Mouse (Mus musculus) intestine, postnatal 0 days (tissue): ENCODE results near the gene Tspan14. TPM values are rescaled to one million over a fixed set of nuclear protein-coding genes. Genes with fewer than 3 reads are reported as not detected.

Source experiments
- ATAC-seq: fragments of 200-750 bp; cut with Nextera tagmentation; 2 replicates; pipeline ENCODE4 v1.8.0; 2017; ENCODE audit warnings: mild to moderate bottlenecking, moderate TSS enrichment, moderate library complexity
- H3K27ac ChIP-seq: fragments of 300-500 bp; sonication (generic); 2 replicates; pipeline ENCODE4 v1.5.1; 2014; ENCODE audit warnings: mild to moderate bottlenecking, low read depth, low read length, moderate library complexity
- H3K27me3 ChIP-seq: fragments of 300-500 bp; sonication (generic); replicated peaks from 2 replicates; pipeline ENCODE4 v1.6.1; 2014; ENCODE audit warnings: low read length, mixed read lengths; ENCODE audit not compliant: control insufficient read depth, insufficient read depth
- H3K36me3 ChIP-seq: fragments of 300-500 bp; sonication (generic); 2 replicates; pipeline ENCODE4 v1.6.1; 2014; ENCODE audit warnings: mild to moderate bottlenecking, moderate library complexity; ENCODE audit not compliant: control insufficient read depth, insufficient read depth
- H3K4me1 ChIP-seq: fragments of 300-500 bp; sonication (generic); replicated peaks from 2 replicates; pipeline ENCODE4 v1.6.1; 2014; ENCODE audit warnings: antibody characterized with exemption, low read length, mixed read lengths; ENCODE audit not compliant: control insufficient read depth, insufficient read depth
- H3K4me2 ChIP-seq: fragments of 300-500 bp; sonication (generic); replicated peaks from 2 replicates; pipeline ENCODE4 v1.6.1; 2014; ENCODE audit warnings: low read depth, mild to moderate bottlenecking, moderate library complexity
- H3K4me3 ChIP-seq: fragments of 300-500 bp; sonication (generic); 2 replicates; pipeline ENCODE4 v1.5.1; 2014; ENCODE audit warnings: low read depth, low read length
- H3K9ac ChIP-seq: fragments of 300-500 bp; sonication (generic); 2 replicates; pipeline ENCODE4 v1.6.1; 2014; ENCODE audit warnings: mild to moderate bottlenecking, low read depth, low read length
- H3K9me3 ChIP-seq: fragments of 300-500 bp; sonication (generic); 2 replicates; pipeline ENCODE4 v1.6.1; 2016; ENCODE audit warnings: mixed run types; ENCODE audit not compliant: control insufficient read depth
- CTCF ChIP-seq: sonication (generic); IDR thresholded peaks from 2 replicates; pipeline ENCODE4 v1.5.1; 2016; ENCODE audit warnings: low read depth, mild to moderate bottlenecking, control low read depth, antibody characterized with exemption, moderate library complexity
- WGBS: fragments of 180-500 bp; shearing (Covaris S2); extraction: QIAGEN DNeasy Blood & Tissue Kit; methylation state at CpG from one replicate; pipeline ENCODE4 v1.1.7; 2014; 5-methylcytosine and 5-hydroxymethylcytosine counted together
- polyA plus RNA-seq: library from polyadenylated mRNA; unstranded; fragments of >200 nt; fragmentation: Nextera tagmentation; extraction: Ambion mirVana; gene quantifications from 2 replicates; pipeline ENCODE4 v1.2.1, GENCODE M21; 2015

The Tspan14 gene
- polyA plus RNA-seq, 1 experiment from 2014 or later: 30.5 TPM

DNA sequence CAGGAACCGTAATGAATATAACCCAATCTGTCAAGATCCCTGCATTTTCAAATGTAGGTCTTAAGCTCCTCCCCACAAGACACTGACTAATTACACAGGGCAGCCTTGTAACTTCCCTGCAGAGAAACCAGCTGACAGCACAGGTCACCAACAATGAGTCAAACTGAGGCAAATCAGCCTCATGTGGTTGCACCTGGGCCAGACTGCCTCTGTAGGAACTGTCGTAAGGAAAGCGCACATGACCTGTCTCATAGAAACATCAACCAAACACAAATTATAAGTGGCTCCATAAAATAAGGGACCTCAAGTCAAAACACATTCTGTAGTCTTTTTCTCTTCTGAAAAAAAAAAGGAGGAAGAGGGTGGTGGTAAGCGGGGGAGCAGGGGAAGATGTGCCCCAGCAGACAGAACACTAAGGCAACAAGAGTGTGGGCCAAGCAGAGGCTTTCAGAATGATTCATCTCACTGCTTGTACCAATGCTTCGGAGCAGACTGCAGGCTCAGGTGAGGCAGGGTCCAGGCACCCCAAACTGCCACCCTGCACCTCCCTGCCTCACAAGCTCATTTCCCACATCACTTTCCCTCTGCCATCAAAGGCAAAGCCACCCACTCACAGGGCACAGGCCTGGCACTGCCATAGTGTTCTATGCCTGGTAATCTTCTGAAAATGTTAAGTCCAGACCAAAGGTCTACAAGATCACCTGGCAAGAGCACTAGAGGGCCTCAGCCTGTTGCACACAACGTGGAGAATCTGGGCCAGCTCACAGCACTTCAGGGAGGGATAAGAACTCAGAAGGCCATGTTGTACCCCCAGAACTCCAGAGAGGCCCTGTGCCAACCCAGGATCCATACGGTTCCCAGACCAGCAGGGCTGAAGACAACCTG lies 16.6 kb downstream of the Tspan14 start:
- no peak overlapping the region for H3K9ac ChIP-seq

DNA sequence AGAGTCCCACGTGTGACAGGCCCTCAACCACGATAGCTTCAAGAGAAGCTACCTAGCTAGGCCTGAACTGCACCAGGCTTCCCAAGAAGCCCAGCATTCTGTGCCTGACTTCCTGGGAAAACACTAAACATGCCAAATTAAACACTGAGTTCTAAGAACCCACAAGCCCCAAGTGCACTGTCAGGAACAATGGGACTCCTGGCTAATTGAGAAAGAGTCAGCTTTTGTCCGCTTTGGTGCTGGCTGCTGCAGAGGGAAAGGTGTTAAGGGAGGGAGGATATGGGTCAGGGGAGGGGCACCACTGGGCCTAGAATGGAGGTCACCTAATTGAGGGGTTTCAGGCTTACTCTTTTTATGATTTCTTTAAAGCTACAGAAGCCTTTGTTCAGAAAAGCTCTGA lies 17.6 kb downstream of the Tspan14 start:
- H3K4me2 ChIP-seq: no peak overlapping the region
- 64% methylated on average over 3 of the region's 3 CpGs for WGBS
- peaks cover 12% of the 10 kb centered on the region for H3K4me1 ChIP-seq
- H3K27me3 ChIP-seq: no peaks in the 10 kb centered on the region
- no peak for TF ChIP-seq CTCF
- H3K9me3 ChIP-seq: no peaks in the 10 kb centered on the region
- no peak overlapping the region for H3K27ac ChIP-seq
- H3K36me3 ChIP-seq: 0 out of 2 replicates have a peak, but pooled peaks cover 3% of the 10 kb centered on the region
- no peak for ATAC-seq
- no peak overlapping the region for H3K9ac ChIP-seq
- no peak overlapping the region for H3K4me3 ChIP-seq

More for the DNA sequence above, 16.6 kb downstream of the Tspan14 start:
- Histone ChIP-seq H3K27me3 (no peaks in the 10 kb centered on the region), H3K4me3 (no peak overlapping the region), H3K27ac (peak overlapping the region; percentile 73), H3K4me2 (no peak overlapping the region), H3K9me3 (no peaks in the 10 kb centered on the region), H3K4me1 (peaks cover 12% of the 10 kb centered on the region), H3K36me3 (0 out of 2 replicates have a peak, but pooled peaks cover 3% of the 10 kb centered on the region)
- 56% methylated on average over 7 of the region's 7 CpGs for WGBS
- peak; percentile 39 for TF ChIP-seq CTCF
- peak; percentile 44; the same call in 1 of the 2 replicates for ATAC-seq

DNA sequence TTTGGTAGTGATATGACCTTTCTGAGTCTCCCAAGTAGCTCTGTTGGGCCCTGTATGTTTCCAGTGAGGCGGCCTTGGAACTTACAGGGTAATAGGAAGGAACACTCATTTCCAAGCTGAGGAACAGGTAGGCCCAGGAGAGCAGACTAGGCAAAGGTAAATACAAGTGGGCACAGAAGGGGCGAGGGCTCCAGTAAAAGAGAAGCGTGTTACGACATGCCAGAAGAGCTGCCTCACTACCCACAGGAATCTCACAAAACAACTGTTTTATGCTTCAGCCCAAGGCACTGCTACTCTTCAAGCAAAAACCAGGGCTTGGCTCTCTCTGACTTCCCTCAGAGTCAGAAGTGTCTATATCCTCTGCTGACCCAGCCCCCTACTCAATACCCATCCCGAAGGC lies 18.1 kb downstream of the Tspan14 start:
- Histone ChIP-seq H3K9me3 (no peaks in the 10 kb centered on the region), H3K27ac (peak overlapping the region; percentile 10), H3K4me1 (peaks cover 12% of the 10 kb centered on the region), H3K36me3 (0 out of 2 replicates have a peak, but pooled peaks cover 3% of the 10 kb centered on the region), H3K27me3 (no peaks in the 10 kb centered on the region), H3K4me2 (peak overlapping the region; percentile 27; the same call in 1 of the 2 replicates), H3K4me3 (no peak overlapping the region), H3K9ac (no peak overlapping the region)
- WGBS: 85% methylated on average over 5 of the region's 5 CpGs
- TF ChIP-seq CTCF: no peak
- ATAC-seq: no peak

DNA sequence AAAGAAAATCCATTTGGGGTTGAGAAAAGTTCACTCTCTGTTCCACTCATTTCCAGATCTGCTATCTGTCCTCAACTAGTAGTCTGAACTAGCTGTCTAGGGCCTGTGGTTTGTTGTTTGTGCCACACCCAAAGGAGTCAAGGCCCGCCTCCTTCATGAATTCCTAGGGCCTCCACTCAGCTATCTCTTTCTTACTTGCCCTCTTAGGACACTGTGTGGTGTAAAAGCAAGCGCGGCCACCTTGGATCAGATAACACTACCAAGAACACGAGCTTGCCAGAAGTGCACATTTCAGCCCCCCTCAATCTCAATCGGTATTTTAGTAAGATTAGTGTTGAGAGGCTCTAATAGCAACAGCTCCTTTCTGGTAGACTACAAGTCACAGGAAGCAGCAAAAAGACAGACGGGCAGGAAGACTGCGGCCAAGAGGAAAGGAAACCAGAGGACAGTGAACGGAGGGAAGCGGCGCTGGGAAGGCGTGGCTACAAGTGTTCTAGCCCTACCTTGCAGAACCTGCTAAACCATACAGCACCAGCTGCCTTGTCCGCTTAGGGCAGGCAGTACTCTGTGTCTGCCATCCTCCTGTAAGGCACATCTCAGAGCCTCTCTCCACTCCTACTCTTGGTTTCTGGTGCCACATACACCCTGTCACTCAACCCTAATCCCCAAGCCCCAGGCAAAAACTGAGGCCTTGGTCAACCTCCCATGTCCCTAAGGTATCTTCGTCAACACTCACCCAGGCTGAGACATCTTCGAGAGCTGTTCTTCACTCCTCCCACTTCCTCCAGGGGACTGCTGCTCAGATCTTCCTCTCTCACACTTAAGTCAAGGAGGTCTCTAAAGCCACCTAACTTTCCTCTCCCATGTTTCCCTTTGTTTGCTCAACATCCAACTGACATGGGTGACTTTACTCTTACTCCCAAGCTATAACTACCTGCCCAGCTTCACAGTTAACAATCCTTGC lies 18.9 kb downstream of the Tspan14 start:
- Histone ChIP-seq H3K9me3 (no peaks in the 10 kb centered on the region), H3K27ac (peak overlapping the region; percentile 77), H3K36me3 (no peaks in the 10 kb centered on the region), H3K27me3 (no peaks in the 10 kb centered on the region), H3K4me3 (peak overlapping the region; percentile 25), H3K4me2 (peak overlapping the region; percentile 52), H3K4me1 (peaks cover 12% of the 10 kb centered on the region), H3K9ac (peak overlapping the region; percentile 31; the same call in 1 of the 2 replicates)
- WGBS: 33% methylated on average over 12 of the region's 14 CpGs
- TF ChIP-seq CTCF: no peak
- peak; percentile 88 for ATAC-seq

DNA sequence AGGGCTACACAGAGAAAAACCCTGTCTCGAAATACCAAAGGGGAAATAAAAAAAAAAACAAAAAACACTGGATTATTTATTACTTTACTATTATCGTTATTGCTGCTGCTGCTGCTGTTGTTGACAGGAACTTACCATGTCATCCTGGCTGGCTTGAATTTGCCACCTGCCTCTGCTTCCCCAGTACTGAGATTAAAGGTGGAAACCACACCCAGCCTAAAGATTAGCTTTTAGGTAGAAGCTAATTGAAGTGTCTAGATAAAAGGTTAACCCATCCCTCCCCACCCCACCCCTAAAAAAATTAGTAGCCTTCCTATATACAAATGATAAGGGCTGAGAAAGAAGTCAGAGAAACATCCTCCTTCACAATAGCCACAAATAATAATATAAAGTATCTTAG lies 22.8 kb downstream of the Tspan14 start:
- Histone ChIP-seq H3K4me1 (0 out of 2 replicates have a peak, but pooled peaks cover 2% of the 10 kb centered on the region), H3K27ac (no peak overlapping the region), H3K9me3 (no peaks in the 10 kb centered on the region), H3K27me3 (no peaks in the 10 kb centered on the region), H3K9ac (no peak overlapping the region), H3K4me2 (no peak overlapping the region), H3K4me3 (no peak overlapping the region), H3K36me3 (no peaks in the 10 kb centered on the region)
- WGBS: 69% methylated on average over 2 of the region's 2 CpGs
- TF ChIP-seq CTCF: no peak
- no peak for ATAC-seq

DNA sequence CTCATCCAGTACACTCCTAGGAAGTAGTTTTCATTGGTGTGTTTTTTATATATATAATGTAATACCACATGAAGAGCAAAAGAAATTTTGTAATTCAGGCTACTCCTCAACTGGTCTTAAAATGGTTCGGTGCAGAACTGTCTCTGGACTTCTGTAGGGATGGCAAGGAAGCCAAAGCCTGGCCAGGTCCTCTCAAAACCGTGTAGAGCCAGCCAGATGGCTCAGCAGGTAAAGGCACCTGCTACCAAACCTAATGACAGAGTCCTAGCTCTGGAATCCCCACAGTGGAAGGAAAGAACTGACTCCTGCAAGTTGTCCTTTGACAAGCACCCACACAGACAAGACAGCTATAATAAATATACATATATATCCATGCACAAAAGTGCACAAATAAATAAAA lies 24.2 kb downstream of the Tspan14 start:
- H3K4me1 ChIP-seq: no peaks in the 10 kb centered on the region
- H3K27me3 ChIP-seq: no peaks in the 10 kb centered on the region
- no peaks in the 10 kb centered on the region for H3K9me3 ChIP-seq
- no peak overlapping the region for H3K27ac ChIP-seq
- 84% methylated on average over 2 of the region's 2 CpGs for whole genome bisulfite sequencing
- no peak overlapping the region for H3K9ac ChIP-seq
- H3K4me3 ChIP-seq: no peak overlapping the region
- H3K4me2 ChIP-seq: no peak overlapping the region
- ATAC-seq: no peak
- no peak for TF ChIP-seq CTCF
- H3K36me3 ChIP-seq: no peaks in the 10 kb centered on the region
